Mouse (Mus musculus) hindbrain, postnatal 0 days (tissue): ENCODE measurements at regions not wholly inside any gene's neighbourhood (a gene's known extent, or its start where the extent isn't known, plus 50 kb on each side); places are given as distances from the start of the nearest gene placed in this dataset.

Source experiments
- ATAC-seq: fragments of 200-750 bp; cut with Nextera tagmentation; 2 replicates; pipeline ENCODE4 v1.8.0; 2017; ENCODE audit warnings: mild to moderate bottlenecking, moderate TSS enrichment, moderate library complexity
- DNase-seq: peaks from one replicate; pipeline ENCODE4 v3.0.0-alpha.2; 2015; ENCODE audit warnings: low spot score
- H3K27ac ChIP-seq: fragments of 300-500 bp; sonication (generic); 2 replicates; pipeline ENCODE4 v1.5.1; 2014; ENCODE audit warnings: mild to moderate bottlenecking
- H3K27me3 ChIP-seq: fragments of 300-500 bp; sonication (generic); 2 replicates; pipeline ENCODE4 v1.6.1; 2014; ENCODE audit warnings: low read length, mixed read lengths; ENCODE audit not compliant: insufficient read depth
- H3K36me3 ChIP-seq: fragments of 300-500 bp; sonication (generic); 2 replicates; pipeline ENCODE4 v1.6.1; 2014; ENCODE audit warnings: low read length, mixed read lengths; ENCODE audit not compliant: insufficient read depth
- H3K4me1 ChIP-seq: fragments of 300-500 bp; sonication (generic); 2 replicates; pipeline ENCODE4 v1.6.1; 2014; ENCODE audit warnings: antibody characterized with exemption, low read length, mixed read lengths; ENCODE audit not compliant: insufficient read depth
- H3K4me2 ChIP-seq: fragments of 300-500 bp; sonication (generic); 2 replicates; pipeline ENCODE4 v1.6.1; 2014; ENCODE audit warnings: low read depth, mild to moderate bottlenecking, low read length, moderate library complexity, mixed read lengths
- H3K4me3 ChIP-seq: fragments of 300-500 bp; sonication (generic); 2 replicates; pipeline ENCODE4 v1.5.1; 2014; ENCODE audit warnings: low read length
- H3K9ac ChIP-seq: fragments of 300-500 bp; sonication (generic); replicated peaks from 2 replicates; pipeline ENCODE4 v1.6.1; 2014; ENCODE audit warnings: mild to moderate bottlenecking, low read length, moderate library complexity, mixed read lengths
- H3K9me3 ChIP-seq: fragments of 300-500 bp; sonication (generic); 2 replicates; pipeline ENCODE4 v1.6.1; 2016; ENCODE audit warnings: low read length, mixed read lengths
- CTCF ChIP-seq: IDR thresholded peaks from 2 replicates; pipeline ENCODE4 v1.5.1; 2016; ENCODE audit warnings: antibody characterized with exemption, control low read depth, low read depth
- WGBS: fragments of 180-500 bp; shearing (Covaris S2); extraction: QIAGEN DNeasy Blood & Tissue Kit; methylation state at CpG from one replicate; pipeline ENCODE4 v1.1.7; 2014; 5-methylcytosine and 5-hydroxymethylcytosine counted together

GRCm38 (mm10) chr3:70566140-70566857, 558.9 kb downstream of the Otol1 start:
- Histone ChIP-seq H3K4me1 (no peaks in the 10 kb centered on the region), H3K9me3 (no peaks in the 10 kb centered on the region), H3K4me2 (no peak overlapping the region), H3K27me3 (no peaks in the 10 kb centered on the region), H3K27ac (no peak overlapping the region), H3K4me3 (no peak overlapping the region), H3K36me3 (no peaks in the 10 kb centered on the region), H3K9ac (no peak overlapping the region)
- ATAC-seq (no peak), DNase-seq (no peak)
- TF ChIP-seq CTCF = no peak
- WGBS = 89% methylated on average over 3 of the region's 3 CpGs

GRCm38 (mm10) chr3:70594785-70595184, 587.4 kb downstream of the Otol1 start:
- WGBS = 39% methylated on average over 4 of the region's 4 CpGs
- Histone ChIP-seq H3K4me2 (no peak overlapping the region), H3K4me3 (no peak overlapping the region), H3K9ac (no peak overlapping the region), H3K4me1 (no peaks in the 10 kb centered on the region), H3K36me3 (no peaks in the 10 kb centered on the region), H3K27me3 (no peaks in the 10 kb centered on the region), H3K27ac (no peak overlapping the region), H3K9me3 (no peaks in the 10 kb centered on the region)
- DNase-seq (no peak), ATAC-seq (no peak)
- no peak for TF ChIP-seq CTCF
